Mouse (Mus musculus): Measurements from ENCODE around the gene Safb2.

DNA sequence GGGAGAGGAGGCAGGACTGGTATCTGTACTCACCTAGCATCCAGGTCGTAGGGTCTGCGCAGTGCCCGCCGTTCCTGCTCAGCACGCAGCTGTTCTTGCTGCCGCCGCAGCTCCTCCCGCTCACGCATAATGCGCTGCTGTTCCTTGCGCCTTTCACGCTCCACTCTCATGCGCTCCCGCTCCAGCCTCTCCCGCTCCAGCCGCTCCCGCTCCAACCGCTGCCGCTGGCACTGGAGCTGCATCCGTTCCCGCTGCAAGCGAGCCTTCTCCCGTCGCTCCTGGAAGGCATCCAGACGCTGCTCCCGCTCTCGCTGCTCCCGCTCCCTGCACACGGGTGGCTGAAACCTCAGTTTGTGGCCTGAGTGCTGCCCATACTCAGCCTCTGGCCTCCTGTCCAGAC lies 18.1 kb downstream of the Safb2 start:
- TF ChIP-seq FLI1 (IDR thresholded peaks at IDR 0.05; ENCODE audit: low read length) = no peak
- TF ChIP-seq GATA1 (IDR thresholded peaks at IDR 0.05; ENCODE audit: borderline replicate concordance, low read length) = no peak

All from megakaryocyte, embryonic 14.5 days (primary cell).